Mouse (Mus musculus) MEL (cell line): Measurements from ENCODE around the gene Thbs2. TPM values are rescaled to one million over a fixed set of nuclear protein-coding genes. Genes with fewer than 3 reads are reported as not detected.

Experiments
- DNase-seq: peaks from one replicate; pipeline ENCODE4 v3.0.0; 2011; ENCODE audit warnings: low read depth, low spot score
- H3K27ac ChIP-seq: 2 replicates; pipeline ENCODE4 v1.5.1; 2012; ENCODE audit warnings: low read depth, mild to moderate bottlenecking, control low read depth, low read length, moderate library complexity; ENCODE audit not compliant: control insufficient read depth
- H3K27me3 ChIP-seq, 2 experiments: fragments of 150-350 bp in 1 of 2; sonication (generic) in 1 of 2; 2 replicates each; pipeline ENCODE4 v1.6.1; 2012; ENCODE audit warnings: low read length in 2 of 2, mild to moderate bottlenecking in 2 of 2, improper control_type of control experiment in 1 of 2, moderate library complexity in 1 of 2; ENCODE audit not compliant: insufficient read depth in 2 of 2, control insufficient read depth in 1 of 2
- H3K36me3 ChIP-seq, 2 experiments: 2 replicates each; pipeline ENCODE4 v1.6.1; 2012 to 2014; ENCODE audit warnings: low read length in 2 of 2, improper control_type of control experiment in 1 of 2, inconsistent platforms in 1 of 2, mild to moderate bottlenecking in 1 of 2; ENCODE audit not compliant: insufficient read depth in 2 of 2, control insufficient read depth in 1 of 2
- H3K4me1 ChIP-seq, 2 experiments: fragments of 150-350 bp in 1 of 2; sonication (generic) in 1 of 2; 2 replicates each; pipeline ENCODE4 v1.6.1; 2012; ENCODE audit warnings: low read length in 2 of 2, improper control_type of control experiment in 1 of 2, mild to moderate bottlenecking in 1 of 2; ENCODE audit not compliant: insufficient read depth in 2 of 2, control insufficient read depth in 1 of 2
- H3K4me3 ChIP-seq, 2 experiments: fragments of 150-350 bp in 1 of 2; sonication (generic) in 1 of 2; 2 replicates each; pipeline ENCODE4 v1.5.1; 2012; ENCODE audit warnings: low read depth in 2 of 2, low read length in 2 of 2, mild to moderate bottlenecking in 2 of 2, moderate library complexity in 2 of 2, control low read depth in 1 of 2, improper control_type of control experiment in 1 of 2; ENCODE audit not compliant: control insufficient read depth in 1 of 2, insufficient read depth in 1 of 2
- H3K79me2 ChIP-seq: 2 replicates; pipeline ENCODE4 v1.6.1; 2012; ENCODE audit warnings: mild to moderate bottlenecking, low read length, moderate library complexity; ENCODE audit not compliant: control insufficient read depth, poor library complexity, insufficient read depth
- H3K9ac ChIP-seq: 2 replicates; pipeline ENCODE4 v1.6.1; 2012; ENCODE audit warnings: low read depth, mild to moderate bottlenecking, control low read depth, low read length, moderate library complexity; ENCODE audit not compliant: control insufficient read depth, poor library complexity, severe bottlenecking
- H3K9me3 ChIP-seq: fragments of 150-350 bp; sonication (generic); replicated peaks from 2 replicates; pipeline ENCODE4 v1.6.1; 2012; ENCODE audit warnings: mild to moderate bottlenecking, low read length, improper control_type of control experiment, moderate library complexity; ENCODE audit not compliant: insufficient read depth
- BHLHE40 ChIP-seq: IDR thresholded peaks from 2 replicates; pipeline ENCODE4 v1.6.1; 2012; ENCODE audit warnings: low read depth, mild to moderate bottlenecking, inconsistent platforms, low read length, improper control_type of control experiment, borderline replicate concordance
- E2F4 ChIP-seq: IDR thresholded peaks from 2 replicates; pipeline ENCODE4 v1.6.1; 2011; ENCODE audit warnings: low read depth, low read length, improper control_type of control experiment, borderline replicate concordance
- EP300 ChIP-seq, 2 experiments: IDR thresholded peaks; 2 replicates each; pipeline ENCODE4 v1.6.1; 2011; ENCODE audit warnings: improper control_type of control experiment in 2 of 2, low read length in 2 of 2, low read depth in 1 of 2, mild to moderate bottlenecking in 1 of 2
- HCFC1 ChIP-seq: IDR thresholded peaks from 2 replicates; pipeline ENCODE4 v1.6.1; 2012; ENCODE audit warnings: low read depth, mild to moderate bottlenecking, inconsistent platforms, low read length, improper control_type of control experiment, moderate library complexity
- JUND ChIP-seq: IDR thresholded peaks from 2 replicates; pipeline ENCODE4 v1.6.1; 2011; ENCODE audit warnings: low read depth, mild to moderate bottlenecking, improper control_type of control experiment, low read length
- MAFK ChIP-seq: IDR thresholded peaks from 2 replicates; pipeline ENCODE4 v1.6.1; 2011; ENCODE audit warnings: low read depth, mild to moderate bottlenecking, low read length, improper control_type of control experiment, borderline replicate concordance
- MEF2A ChIP-seq: IDR thresholded peaks from 2 replicates; pipeline ENCODE4 v1.6.1; 2014; ENCODE audit warnings: low read depth, mild to moderate bottlenecking, inconsistent platforms, low read length, improper control_type of control experiment; ENCODE audit not compliant: poor library complexity, insufficient replicate concordance, severe bottlenecking; ENCODE audit errors: extremely low read depth
- MXI1 ChIP-seq: IDR thresholded peaks from 2 replicates; pipeline ENCODE4 v1.6.1; 2011; ENCODE audit warnings: mild to moderate bottlenecking, low read depth, low read length, improper control_type of control experiment
- NELFE ChIP-seq: IDR thresholded peaks from 2 replicates; pipeline ENCODE4 v1.6.1; 2011; ENCODE audit warnings: low read depth, low read length, improper control_type of control experiment
- NRF1 ChIP-seq: IDR thresholded peaks from 2 replicates; pipeline ENCODE4 v1.6.1; 2014; ENCODE audit warnings: low read depth, mild to moderate bottlenecking, inconsistent platforms, low read length, improper control_type of control experiment, moderate library complexity; ENCODE audit not compliant: poor library complexity, insufficient read depth, severe bottlenecking
- POLR2AphosphoS2 ChIP-seq: IDR thresholded peaks from 2 replicates; pipeline ENCODE4 v1.6.1; 2011; ENCODE audit warnings: low read length, improper control_type of control experiment
- RCOR1 ChIP-seq: IDR thresholded peaks from 2 replicates; pipeline ENCODE4 v1.6.1; 2012; ENCODE audit warnings: low read depth, mild to moderate bottlenecking, inconsistent platforms, low read length, improper control_type of control experiment
- SIN3A ChIP-seq: IDR thresholded peaks from 2 replicates; pipeline ENCODE4 v1.6.1; 2012; ENCODE audit warnings: low read length, improper control_type of control experiment, inconsistent platforms
- SMC3 ChIP-seq: IDR thresholded peaks from 2 replicates; pipeline ENCODE4 v1.6.1; 2011; ENCODE audit warnings: low read depth, low read length, improper control_type of control experiment
- TAL1 ChIP-seq: IDR thresholded peaks from 2 replicates; pipeline ENCODE4 v1.6.1; 2012; ENCODE audit warnings: mild to moderate bottlenecking, inconsistent platforms, low read length, moderate library complexity, mixed read lengths
- TBP ChIP-seq: IDR thresholded peaks from 2 replicates; pipeline ENCODE4 v1.8.0; 2011; ENCODE audit warnings: low read depth, low read length, improper control_type of control experiment
- USF1 ChIP-seq: IDR thresholded peaks from 2 replicates; pipeline ENCODE4 v1.6.1; 2014; ENCODE audit warnings: low read depth, mild to moderate bottlenecking, inconsistent platforms, low read length, improper control_type of control experiment, moderate library complexity
- USF2 ChIP-seq, 2 experiments: IDR thresholded peaks; 2 replicates each; pipeline ENCODE4 v1.6.1; 2011 to 2012; ENCODE audit warnings: improper control_type of control experiment in 2 of 2, low read length in 2 of 2, borderline replicate concordance in 1 of 2, inconsistent platforms in 1 of 2, low read depth in 1 of 2, mild to moderate bottlenecking in 1 of 2; ENCODE audit not compliant: insufficient read depth in 1 of 2
- ZMIZ1 ChIP-seq: IDR thresholded peaks from 2 replicates; pipeline ENCODE4 v1.6.1; 2012; ENCODE audit warnings: low read depth, mild to moderate bottlenecking, inconsistent platforms, low read length, improper control_type of control experiment, moderate library complexity
- ZNF384 ChIP-seq: IDR thresholded peaks from 2 replicates; pipeline ENCODE4 v1.6.1; 2012; ENCODE audit warnings: low read depth, mild to moderate bottlenecking, inconsistent platforms, low read length, improper control_type of control experiment
- polyA plus RNA-seq, 2 experiments: library from polyadenylated mRNA; stranded (reverse) in 1 of 2; unstranded in 1 of 2; fragments of >175 nt in 1 of 2; fragments of >200 nt in 1 of 2; gene quantifications; 2 replicates each; pipeline versions ENCODE4 v1.2.1 to v1.2.4; 2012; ENCODE audit warnings: low replicate concordance in 2 of 2, low read depth in 1 of 2; ENCODE audit not compliant: insufficient read length in 2 of 2, insufficient read depth in 1 of 2, missing spikeins in 1 of 2
- total RNA-seq: library from RNA; depleted of rRNA; stranded (reverse); fragments of 300-350 nt; gene quantifications from 2 replicates; pipeline ENCODE4 v1.2.3, GENCODE M21; 2012; rRNA removed

The Thbs2 gene
- total and polyA plus RNA-seq, 3 experiments = not detected

DNA sequence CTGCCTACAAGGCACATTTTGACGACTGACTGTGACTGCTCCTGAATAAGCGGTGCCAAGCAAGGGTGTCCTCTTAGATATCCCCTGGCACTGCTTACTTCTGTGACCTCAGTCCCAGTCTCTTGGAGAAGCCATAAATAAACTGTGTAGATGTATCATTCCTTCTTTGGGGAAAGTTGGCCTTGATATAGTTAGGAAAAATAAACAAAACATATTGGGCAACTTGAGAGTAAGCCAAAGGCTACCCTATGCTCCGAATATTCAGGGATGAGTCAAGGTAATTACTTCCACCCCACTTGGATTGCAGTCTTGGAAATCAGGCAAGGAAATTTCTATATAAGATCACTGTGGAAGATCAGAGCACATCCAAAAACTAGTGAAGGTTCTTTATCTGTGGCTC is 74.0 kb downstream of the Thbs2 start:
- Histone ChIP-seq H3K4me3 (no peak overlapping the region), H3K27me3 (no peaks in the 10 kb centered on the region), H3K9ac (no peak overlapping the region), H3K36me3 (no peaks in the 10 kb centered on the region), H3K9me3 (no peaks in the 10 kb centered on the region), H3K27ac (no peak overlapping the region), H3K4me1 (no peaks in the 10 kb centered on the region), H3K79me2 (no peaks in the 10 kb centered on the region)
- no peak for DNase-seq
- no peak for TF ChIP-seq HCFC1
- TF ChIP-seq USF2 (IDR thresholded peaks at IDR 0.05; ENCODE audit: borderline replicate concordance in 1 of 2, insufficient read depth in 1 of 2, low read depth in 1 of 2, low read length in 2 of 2) = no peak
- TF ChIP-seq MAFK = no peak
- no peak for TF ChIP-seq JUND
- no peak for TF ChIP-seq SMC3
- TF ChIP-seq MXI1 = no peak
- TF ChIP-seq SIN3A = no peak
- no peak for TF ChIP-seq ZNF384
- no peak for TF ChIP-seq MEF2A
- TF ChIP-seq E2F4 = no peak
- no peak for TF ChIP-seq RCOR1
- TF ChIP-seq EP300 (IDR thresholded peaks at IDR 0.05; ENCODE audit: low read depth in 1 of 2, low read length in 2 of 2) = no peak
- TF ChIP-seq TAL1 = no peak

DNA sequence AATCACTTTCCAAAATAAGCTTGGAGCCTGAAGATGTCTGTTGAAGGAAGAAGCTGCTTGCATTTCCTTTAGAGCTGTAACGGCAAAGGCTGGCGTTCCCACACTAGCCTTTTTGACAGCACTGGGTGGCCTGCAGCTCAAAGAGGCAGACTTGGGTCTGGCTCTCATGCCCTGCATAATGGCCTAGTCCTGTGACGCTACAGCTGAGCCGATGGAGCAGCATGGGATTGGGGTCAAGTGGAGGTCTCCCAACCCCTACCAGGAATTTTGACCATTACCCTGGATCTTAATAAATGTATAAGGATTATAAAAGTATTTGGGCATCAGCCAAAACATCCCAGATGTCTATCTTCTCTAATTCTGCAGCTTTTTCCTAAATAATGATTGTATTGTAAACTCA is 75.0 kb downstream of the Thbs2 start:
- Histone ChIP-seq H3K27me3 (no peaks in the 10 kb centered on the region), H3K4me1 (no peaks in the 10 kb centered on the region)
- TF ChIP-seq BHLHE40 (no peak), NELFE (no peak), TBP (no peak), TAL1 (no peak), JUND (no peak), ZMIZ1 (no peak), USF1 (no peak), POLR2AphosphoS2 (no peak), RCOR1 (no peak), NRF1 (no peak)

More for the DNA sequence above, 75.0 kb downstream of the Thbs2 start:
- H3K4me3 ChIP-seq = no peak overlapping the region
- H3K79me2 ChIP-seq = no peaks in the 10 kb centered on the region
- H3K36me3 ChIP-seq = no peaks in the 10 kb centered on the region
- no peak overlapping the region for H3K27ac ChIP-seq
- no peak overlapping the region for H3K9ac ChIP-seq
- no peak for DNase-seq
- H3K9me3 ChIP-seq = no peaks in the 10 kb centered on the region

Other genes with a start within 250 kb of the Thbs2 start
- 0.10 and 0.69 TPM in 2 replicates for gene Wdr27, start 248.9 kb upstream of the Thbs2 start, total RNA-seq
- gene Wdr27, start 248.9 kb upstream of the Thbs2 start, polyA plus RNA-seq = 1 to 10 TPM in 1 of 2 experiments, not detected in 1; 1.4 TPM
- 3.8 and 5.0 TPM in 2 replicates for gene 1600012H06Rik, start 248.9 kb upstream of the Thbs2 start, total RNA-seq
- gene 1600012H06Rik, start 248.9 kb upstream of the Thbs2 start, polyA plus RNA-seq = 1 to 10 TPM in 1 of 2 experiments, not detected in 1; 6.5 TPM